Mouse (Mus musculus) ES-E14 (cell line): Measurements from ENCODE around the gene Efl1. TPM values are rescaled to one million over a fixed set of nuclear protein-coding genes. Genes with fewer than 3 reads are reported as not detected.
A peak's percentile ranks its signal among the peaks of the same experiment; 100 is the strongest.

Source experiments
- DNase-seq: peaks from one replicate; pipeline ENCODE4 v3.0.0-alpha.2; 2013; ENCODE audit warnings: low read depth, low spot score
- H3K27ac ChIP-seq: 2 replicates; pipeline ENCODE4 v1.5.1; 2012; ENCODE audit warnings: low read depth, mild to moderate bottlenecking, low read length, moderate library complexity, mixed read lengths; ENCODE audit not compliant: poor library complexity, insufficient read depth, severe bottlenecking
- H3K36me3 ChIP-seq: 2 replicates; pipeline ENCODE4 v1.6.1; 2012; ENCODE audit warnings: mild to moderate bottlenecking, low read length, moderate library complexity, mixed read lengths; ENCODE audit not compliant: control insufficient read depth, poor library complexity, insufficient read depth, severe bottlenecking
- H3K4me1 ChIP-seq, 2 experiments: fragments of 150-350 bp in 1 of 2; sonication (generic) in 1 of 2; 2 replicates each; pipeline ENCODE4 v1.6.1; 2012; ENCODE audit warnings: low read length in 2 of 2, mild to moderate bottlenecking in 1 of 2, mixed read lengths in 1 of 2; ENCODE audit not compliant: control insufficient read depth in 2 of 2, insufficient read depth in 2 of 2, poor library complexity in 1 of 2
- H3K4me3 ChIP-seq, 2 experiments: fragments of 150-350 bp in 1 of 2; sonication (generic) in 1 of 2; 2 replicates each; pipeline ENCODE4 v1.5.1; 2012; ENCODE audit warnings: low read length in 2 of 2, low read depth in 1 of 2, mild to moderate bottlenecking in 1 of 2, mixed read lengths in 1 of 2; ENCODE audit not compliant: insufficient read depth in 1 of 2, poor library complexity in 1 of 2, severe bottlenecking in 1 of 2
- H3K9ac ChIP-seq: 2 replicates; pipeline ENCODE4 v1.6.1; 2012; ENCODE audit warnings: low read depth, mild to moderate bottlenecking, low read length, mixed read lengths; ENCODE audit not compliant: poor library complexity, insufficient read depth, severe bottlenecking
- H3K9me3 ChIP-seq: fragments of 150-350 bp; sonication (generic); 2 replicates; pipeline ENCODE4 v1.6.1; 2012; ENCODE audit warnings: low read depth, mild to moderate bottlenecking, low read length; ENCODE audit not compliant: control insufficient read depth, insufficient read depth
- CHD2 ChIP-seq: IDR thresholded peaks from 2 replicates; pipeline ENCODE4 v1.6.1; 2014; ENCODE audit warnings: mild to moderate bottlenecking, low read depth, low read length, inconsistent platforms
- HCFC1 ChIP-seq: IDR thresholded peaks from 2 replicates; pipeline ENCODE4 v1.6.1; 2012; ENCODE audit warnings: low read length, inconsistent platforms, borderline replicate concordance; ENCODE audit not compliant: insufficient read depth
- MAFK ChIP-seq: IDR thresholded peaks from 2 replicates; pipeline ENCODE4 v1.6.1; 2014; ENCODE audit warnings: mild to moderate bottlenecking, low read depth, low read length, inconsistent platforms; ENCODE audit not compliant: insufficient read depth
- ZC3H11A ChIP-seq: IDR thresholded peaks from 2 replicates; pipeline ENCODE4 v1.6.1; 2012; ENCODE audit warnings: low read depth, mild to moderate bottlenecking, inconsistent platforms, low read length, borderline replicate concordance
- ZNF384 ChIP-seq: IDR thresholded peaks from 2 replicates; pipeline ENCODE4 v1.6.1; 2012; ENCODE audit warnings: low read depth, low read length, inconsistent platforms
- in situ Hi-C, 2 experiments: fragments of 600-800 bp; cut with MboI; formaldehyde crosslinking; loops; one replicate each; pipeline ENCODE4 v1.15.1; 2025; ENCODE audit warnings: low sequenced_read_pairs in 2 of 2, inconsistent platforms in 1 of 2; ENCODE audit not compliant: unreplicated experiment in 2 of 2
- total RNA-seq: library from RNA; depleted of rRNA; stranded (reverse); fragments of 300-350 nt; gene quantifications from 2 replicates; pipeline ENCODE4 v1.2.3, GENCODE M21; 2012

Efl1 gene
- total RNA-seq, 1 experiment: 17.0 TPM

- in situ Hi-C loops: no loop called here
- Histone ChIP-seq H3K27ac (no peak overlapping the region), H3K9ac (no peak overlapping the region), H3K36me3 (peaks cover 6% of the 10 kb centered on the region), H3K4me3 (no peak overlapping the region), H3K9me3 (no peaks in the 10 kb centered on the region), H3K4me1 (peaks cover 0 to 8% of the 10 kb centered on the region in 2 experiments; a peak in 2 of 4 replicates)
- no peak for DNase-seq
- no peak for TF ChIP-seq ZC3H11A
- no peak for TF ChIP-seq MAFK
- no peak for TF ChIP-seq ZNF384
- no peak for TF ChIP-seq CHD2
- TF ChIP-seq HCFC1: no peak
Observed at GRCm38 (mm10) chr7:82755602-82756155, 107.3 kb downstream of the Efl1 start.

DNA sequence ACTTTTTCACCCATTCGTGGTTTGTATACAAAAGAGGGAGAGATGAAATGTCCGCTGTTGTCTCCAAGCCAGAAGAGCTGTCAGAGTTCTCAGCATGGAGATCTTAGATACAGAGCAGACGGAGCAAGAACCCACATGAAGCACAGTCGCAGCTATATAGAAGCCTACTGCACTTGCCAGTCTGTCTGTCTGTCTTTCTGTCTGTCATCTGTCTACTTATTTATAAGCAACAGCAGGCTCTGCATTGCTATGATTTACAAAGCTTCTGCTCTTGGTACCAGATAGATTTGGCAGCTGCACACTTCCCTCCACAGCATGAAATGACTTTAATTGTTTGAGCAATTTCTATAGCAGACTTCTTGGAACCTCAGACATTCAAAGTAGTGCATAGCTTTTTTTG, 110.1 kb downstream of the Efl1 start:
- Histone ChIP-seq H3K27ac (no peak overlapping the region), H3K36me3 (peaks cover 6% of the 10 kb centered on the region), H3K9ac (no peak overlapping the region), H3K4me1 (peaks cover 0 to 6% of the 10 kb centered on the region in 2 experiments; a peak in 1 of 4 replicates), H3K4me3 (no peak overlapping the region), H3K9me3 (no peaks in the 10 kb centered on the region)
- TF ChIP-seq HCFC1 (no peak), ZNF384 (no peak), MAFK (no peak), ZC3H11A (no peak), CHD2 (no peak)
- in situ Hi-C loops: no loop called here
- DNase-seq: no peak

GRCm38 (mm10) chr7:82759091-82759490, 110.7 kb downstream of the Efl1 start:
- no peak overlapping the region for H3K4me3 ChIP-seq
- in situ Hi-C loops: no loop called here
- DNase-seq: no peak
- no peaks in the 10 kb centered on the region for H3K9me3 ChIP-seq
- no peak overlapping the region for H3K9ac ChIP-seq
- no peak overlapping the region for H3K27ac ChIP-seq
- TF ChIP-seq HCFC1 (no peak), ZNF384 (no peak), MAFK (no peak), CHD2 (no peak), ZC3H11A (no peak)
- peaks cover 6% of the 10 kb centered on the region for H3K36me3 ChIP-seq
- H3K4me1 ChIP-seq: peaks cover 0 to 6% of the 10 kb centered on the region in 2 experiments; a peak in 1 of 4 replicates

GRCm38 (mm10) chr7:82764951-82765350, 116.5 kb downstream of the Efl1 start:
- Histone ChIP-seq H3K36me3 (peaks cover 3% of the 10 kb centered on the region; the same call in 1 of the 2 replicates), H3K9me3 (no peaks in the 10 kb centered on the region), H3K9ac (no peak overlapping the region), H3K27ac (no peak overlapping the region), H3K4me3 (no peak overlapping the region), H3K4me1 (peaks cover 1 to 10% of the 10 kb centered on the region in 2 experiments; a peak in 2 of 4 replicates)
- no peak for DNase-seq
- TF ChIP-seq CHD2 (no peak), ZC3H11A (no peak), HCFC1 (no peak), ZNF384 (no peak), MAFK (no peak)
- in situ Hi-C loops: no loop called here

GRCm38 (mm10) chr7:82766623-82767022, 118.2 kb downstream of the Efl1 start:
- no peaks in the 10 kb centered on the region for H3K9me3 ChIP-seq
- peak overlapping the region; percentile 44; the same call in 1 of the 2 replicates for H3K27ac ChIP-seq
- in situ Hi-C loops: no loop called here
- peaks cover 1 to 12% of the 10 kb centered on the region in 2 experiments; a peak in 2 of 4 replicates for H3K4me1 ChIP-seq
- no peak overlapping the region for H3K4me3 ChIP-seq
- TF ChIP-seq HCFC1 (no peak), MAFK (no peak), ZC3H11A (no peak), ZNF384 (no peak), CHD2 (no peak)
- no peak overlapping the region for H3K9ac ChIP-seq
- DNase-seq: no peak
- H3K36me3 ChIP-seq: peaks cover 8% of the 10 kb centered on the region
